Mouse (Mus musculus): ENCODE measurements around the gene Prl3d1. TPM values are rescaled to one million over a fixed set of nuclear protein-coding genes. Genes with fewer than 3 reads are reported as not detected.
"Not testable (repeated sequence)": the region's sequence is repeated elsewhere in the genome, so short reads cannot be mapped to it uniquely, and the experiment has no call there.

Prl3d1 gene
- not detected in 2 replicates for polyA plus RNA-seq (2015; fragmentation: Nextera tagmentation; extraction: Ambion mirVana)

DNA sequence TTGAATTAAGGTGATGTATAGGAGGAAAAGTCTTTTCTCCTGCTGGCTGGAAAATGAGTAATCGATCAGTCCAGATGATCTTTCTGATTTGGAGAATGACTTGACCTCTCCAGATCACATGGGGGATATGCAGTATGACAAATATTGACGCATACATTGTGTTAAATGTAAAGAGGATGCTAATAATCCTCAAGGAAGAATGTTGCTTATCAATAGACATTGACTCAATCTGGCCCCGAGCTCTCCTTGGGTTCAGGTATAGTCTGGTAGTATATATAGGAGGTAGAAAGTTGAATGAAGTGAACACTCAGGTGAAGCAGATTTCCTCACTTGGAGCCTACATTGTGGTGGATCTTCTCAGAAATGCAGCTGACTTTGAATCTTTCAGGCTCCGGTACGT lies at the start of gene Prl3d1:
Gene Prl3d1, plus strand, starts transcription at position 301 of the 400 bp plus-strand sequence.
- H3K27ac ChIP-seq; H3K9ac ChIP-seq; H3K9me3 ChIP-seq; H3K36me3 ChIP-seq; H3K4me2 ChIP-seq; H3K4me1 ChIP-seq; H3K27me3 ChIP-seq; ATAC-seq (ENCODE audit: insufficient number of reproducible peaks, low FRiP score, low TSS enrichment, low read depth); H3K4me3 ChIP-seq: not testable (repeated sequence)
- 89% methylated on average over 5 of the region's 5 CpGs for WGBS

GRCm38 (mm10) chr13:27057270-27057669 lies 36.7 kb upstream of the Prl3d1 start, which contains the start of gene Prl:
Gene Prl (plus strand): TSS chr13:27057570.
- Histone ChIP-seq H3K9me3 (no peaks in the 10 kb centered on the region), H3K4me2 (no peak within 1 kb of the TSS), H3K9ac (no peak within 1 kb of the TSS), H3K4me3 (no peak within 1 kb of the TSS), H3K4me1 (no peaks in the 10 kb centered on the region), H3K27ac (no peak within 1 kb of the TSS), H3K36me3 (no peaks in the 10 kb centered on the region), H3K27me3 (no peaks in the 10 kb centered on the region)
- no peak for ATAC-seq (ENCODE audit: insufficient number of reproducible peaks, low FRiP score, low TSS enrichment, low read depth)
- WGBS = 94% methylated on average over 1 of the region's 1 CpGs

- Histone ChIP-seq H3K27me3 (no peaks in the 10 kb centered on the region), H3K4me3 (no peak overlapping the region), H3K36me3 (no peaks in the 10 kb centered on the region), H3K9ac (no peak overlapping the region), H3K27ac (no peak overlapping the region), H3K9me3 (no peaks in the 10 kb centered on the region), H3K4me1 (no peaks in the 10 kb centered on the region), H3K4me2 (no peak overlapping the region)
- WGBS = 86% methylated on average over 7 of the region's 7 CpGs
- no peak for ATAC-seq (ENCODE audit: insufficient number of reproducible peaks, low FRiP score, low TSS enrichment, low read depth)
These were observed 34.8 kb upstream of the Prl3d1 start for GRCm38 (mm10) chr13:27059177-27059576.

DNA sequence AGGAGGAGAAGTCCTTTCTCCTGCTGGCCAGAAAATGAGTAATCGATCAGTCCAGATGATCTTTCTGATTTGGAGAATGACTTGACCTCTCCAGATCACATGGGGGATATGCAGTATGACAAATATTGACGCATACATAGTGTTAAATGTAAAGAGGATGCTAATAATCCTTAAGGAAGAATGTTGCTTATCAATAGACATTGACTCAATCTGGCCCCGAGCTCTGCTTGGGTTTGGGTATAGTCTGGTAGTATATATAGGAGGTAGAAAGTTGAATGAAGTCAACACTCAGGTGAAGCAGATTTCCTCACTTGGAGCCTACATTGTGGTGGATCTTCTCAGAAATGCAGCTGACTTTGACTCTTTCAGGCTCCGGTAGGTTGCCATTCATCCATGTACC lies 27.4 kb downstream of the Prl3d1 start, which contains the start of gene Prl3d2:
Gene Prl3d2, plus strand, starts transcription at position 301 of the 400 bp plus-strand sequence.
- not testable (repeated sequence) for H3K36me3 ChIP-seq

GRCm38 (mm10) chr13:27148264-27148663 lies 54.3 kb downstream of the Prl3d1 start:
- Histone ChIP-seq H3K27me3 (no peaks in the 10 kb centered on the region), H3K4me1 (no peaks in the 10 kb centered on the region), H3K27ac (no peak overlapping the region), H3K36me3 (no peaks in the 10 kb centered on the region), H3K4me3 (no peak overlapping the region), H3K4me2 (no peak overlapping the region), H3K9me3 (no peaks in the 10 kb centered on the region), H3K9ac (no peak overlapping the region)
- ATAC-seq (ENCODE audit: insufficient number of reproducible peaks, low FRiP score, low TSS enrichment, low read depth) = no peak
- WGBS = 57% methylated on average over 1 of the region's 1 CpGs

More for the DNA sequence above, 27.4 kb downstream of the Prl3d1 start, which contains the start of gene Prl3d2:
- H3K4me1 ChIP-seq; H3K27me3 ChIP-seq; ATAC-seq (ENCODE audit: insufficient number of reproducible peaks, low FRiP score, low TSS enrichment, low read depth); H3K9ac ChIP-seq; H3K27ac ChIP-seq; H3K4me2 ChIP-seq; H3K9me3 ChIP-seq; H3K4me3 ChIP-seq: not testable (repeated sequence)
- WGBS = 84% methylated on average over 4 of the region's 4 CpGs

Other genes with a start within 250 kb of the Prl3d1 start
- not detected in 2 replicates for gene Prl, start 36.6 kb upstream of the Prl3d1 start, polyA plus RNA-seq (2015; fragmentation: Nextera tagmentation; extraction: Ambion mirVana)
- gene Prl3d2, start 27.5 kb downstream of the Prl3d1 start, polyA plus RNA-seq (2015; fragmentation: Nextera tagmentation; extraction: Ambion mirVana) = not detected in 2 replicates
- gene Prl3d3, start 62.6 kb downstream of the Prl3d1 start, polyA plus RNA-seq (2015; fragmentation: Nextera tagmentation; extraction: Ambion mirVana) = not detected in 2 replicates
- gene Prl3c1, start 102.5 kb downstream of the Prl3d1 start, polyA plus RNA-seq (2015; fragmentation: Nextera tagmentation; extraction: Ambion mirVana) = not detected in 2 replicates
- gene Prl3b1, start 147.7 kb downstream of the Prl3d1 start, polyA plus RNA-seq (2015; fragmentation: Nextera tagmentation; extraction: Ambion mirVana) = not detected in 2 replicates
- not detected in 2 replicates for gene Prl3a1, start 165.2 kb downstream of the Prl3d1 start, polyA plus RNA-seq (2015; fragmentation: Nextera tagmentation; extraction: Ambion mirVana)
- gene Prl6a1, start 218.4 kb downstream of the Prl3d1 start, polyA plus RNA-seq (2015; fragmentation: Nextera tagmentation; extraction: Ambion mirVana) = not detected in 2 replicates